Mouse (Mus musculus): ENCODE measurements around the gene Dgcr6.
"Not testable (repeated sequence)": the region's sequence is repeated elsewhere in the genome, so short reads cannot be mapped to it uniquely, and the experiment has no call there.

Dgcr6 gene

GRCm38 (mm10) chr16:18052731-18053202, at the start of gene Dgcr6:
TSS of gene Dgcr6 (plus strand) at chr16:18052860.
- DNase-seq = peak; percentile 88

DNA sequence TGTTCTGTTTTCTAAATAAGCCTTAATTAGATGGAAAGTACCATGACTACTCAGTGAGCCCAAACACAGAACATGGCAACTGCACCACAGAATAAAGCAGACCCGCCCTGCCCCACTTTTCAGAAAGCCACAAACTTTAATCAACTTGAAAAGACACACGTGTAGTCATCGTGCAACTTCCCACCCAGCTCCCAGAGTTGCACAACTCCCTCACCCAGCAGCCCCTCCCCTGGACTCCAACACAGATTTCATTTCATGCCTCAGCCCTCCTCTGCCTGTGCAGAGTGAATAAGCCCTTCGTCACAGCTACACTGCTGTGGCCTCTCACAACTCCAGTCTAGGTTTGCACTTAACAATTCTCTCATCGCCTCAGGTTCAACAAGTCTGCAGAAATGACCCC, 48.1 kb upstream of the Dgcr6 start:
- no peak for DNase-seq

- DNase-seq = no peak
These were observed 45.6 kb upstream of the Dgcr6 start for GRCm38 (mm10) chr16:18007083-18007482.

GRCm38 (mm10) chr16:18011101-18011500, 41.6 kb upstream of the Dgcr6 start:
- no peak for DNase-seq

- not testable (repeated sequence) for DNase-seq
These were observed 36.2 kb upstream of the Dgcr6 start for GRCm38 (mm10) chr16:18016482-18016881.

- DNase-seq = no peak
These were observed 29.7 kb upstream of the Dgcr6 start for GRCm38 (mm10) chr16:18022780-18023557.

DNA sequence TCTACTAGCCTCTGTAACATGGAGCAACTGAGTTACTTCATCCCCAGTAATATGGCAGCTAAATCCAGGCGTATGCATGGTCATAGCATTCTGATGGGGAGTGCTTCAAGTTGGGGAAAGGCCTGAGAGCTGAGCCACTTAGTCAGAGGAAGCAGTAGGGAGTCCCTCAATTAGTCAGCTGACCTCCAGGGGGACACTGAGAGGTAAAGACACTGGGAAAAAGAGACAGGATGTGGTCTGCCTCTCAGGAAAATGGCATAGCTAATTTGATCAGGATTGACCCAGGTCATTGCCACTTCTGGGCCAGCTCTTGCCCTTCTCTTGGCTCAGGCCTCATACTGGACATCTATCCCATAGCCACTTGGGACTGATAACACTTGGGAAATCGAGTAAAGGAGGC, 25.3 kb upstream of the Dgcr6 start:
- no peak for DNase-seq

DNA sequence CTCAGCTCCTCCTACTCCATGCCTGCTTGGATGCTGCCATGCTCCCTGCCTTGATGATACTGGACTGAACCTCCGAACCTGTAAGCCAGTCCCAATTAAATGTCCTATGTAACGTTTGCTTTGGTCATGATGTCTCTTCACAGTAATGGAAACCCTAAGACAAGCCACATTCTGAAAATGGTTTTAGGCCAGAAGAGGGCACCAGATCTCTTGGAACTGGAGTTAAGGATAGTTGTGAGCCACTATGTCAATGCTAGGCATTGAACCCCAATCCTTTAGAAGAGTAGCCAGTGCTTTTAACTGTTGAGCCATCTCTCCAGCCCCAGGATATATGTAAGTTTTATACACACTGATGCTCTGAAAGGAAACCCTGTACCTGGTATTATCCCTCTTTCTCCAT, 20.9 kb upstream of the Dgcr6 start:
- DNase-seq = peak; percentile 27

DNA sequence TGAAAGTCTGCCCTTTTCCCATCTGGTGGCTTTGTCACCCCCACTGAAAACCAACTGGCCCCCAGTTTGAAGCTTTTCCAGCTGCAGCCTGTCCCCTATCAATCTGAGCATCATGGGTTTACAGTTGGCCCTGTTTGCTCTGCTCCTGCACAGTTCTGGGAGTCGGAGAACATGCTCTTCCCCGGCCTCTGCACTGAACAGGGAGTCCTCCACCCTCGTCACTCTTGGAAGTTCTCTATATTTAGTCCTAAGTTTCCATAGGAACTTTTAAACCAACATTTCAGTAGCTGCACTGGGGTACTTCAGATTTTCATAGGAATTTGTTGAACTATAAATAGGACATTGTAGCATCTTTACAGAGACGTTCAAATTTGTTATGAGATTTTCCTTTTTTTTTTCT, 19.4 kb upstream of the Dgcr6 start:
- DNase-seq = no peak

- DNase-seq = no peak
These were observed 18.4 kb upstream of the Dgcr6 start for GRCm38 (mm10) chr16:18034286-18034685.

DNA sequence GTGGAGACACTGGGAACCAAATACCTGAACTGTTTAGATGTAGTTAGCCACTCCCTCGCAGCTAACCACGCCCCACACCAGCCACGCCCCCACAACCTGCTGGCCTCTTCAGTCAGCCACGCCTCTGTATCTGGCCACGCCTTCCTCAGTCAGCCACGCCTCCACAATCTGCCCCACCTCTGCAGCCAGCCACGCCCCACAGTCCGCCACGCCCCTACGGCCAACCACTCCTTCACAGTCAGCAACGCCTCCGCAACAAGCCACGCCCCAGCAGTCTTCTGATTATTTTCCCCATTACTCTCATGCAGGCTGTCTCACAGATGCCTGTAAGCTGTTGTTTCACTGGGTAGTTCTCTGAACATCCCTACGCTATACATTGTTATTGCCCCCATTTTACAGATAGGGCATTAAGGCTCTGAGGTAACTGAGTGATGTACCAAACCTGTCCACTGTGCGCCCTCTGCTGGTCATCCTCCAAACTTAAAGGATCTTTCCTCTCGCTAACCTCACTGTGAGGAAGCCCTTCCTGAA, 16.2 kb upstream of the Dgcr6 start:
- DNase-seq = peak; percentile 61

- no peak for DNase-seq
These were observed 15.6 kb upstream of the Dgcr6 start for GRCm38 (mm10) chr16:18037025-18037424.

DNA sequence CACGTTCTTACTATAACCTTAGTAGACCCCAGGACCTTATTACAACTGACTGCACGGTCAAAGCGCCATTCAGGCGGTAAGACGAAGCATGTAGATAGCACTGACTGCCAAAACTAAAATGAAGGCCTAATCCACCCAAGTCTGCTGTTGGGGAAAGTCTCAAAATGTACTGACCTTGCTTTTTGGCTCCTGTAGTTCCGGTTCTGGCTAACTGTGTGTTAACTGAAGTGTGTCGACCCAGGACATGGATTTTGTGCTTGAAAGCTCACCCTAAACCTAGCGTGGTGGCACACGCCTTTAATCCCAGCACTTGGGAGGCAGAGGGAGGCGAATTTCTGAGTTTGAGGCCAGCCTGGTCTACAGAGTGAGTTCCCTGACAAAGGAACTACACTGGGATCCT, 7.7 kb upstream of the Dgcr6 start:
- DNase-seq = no peak

DNA sequence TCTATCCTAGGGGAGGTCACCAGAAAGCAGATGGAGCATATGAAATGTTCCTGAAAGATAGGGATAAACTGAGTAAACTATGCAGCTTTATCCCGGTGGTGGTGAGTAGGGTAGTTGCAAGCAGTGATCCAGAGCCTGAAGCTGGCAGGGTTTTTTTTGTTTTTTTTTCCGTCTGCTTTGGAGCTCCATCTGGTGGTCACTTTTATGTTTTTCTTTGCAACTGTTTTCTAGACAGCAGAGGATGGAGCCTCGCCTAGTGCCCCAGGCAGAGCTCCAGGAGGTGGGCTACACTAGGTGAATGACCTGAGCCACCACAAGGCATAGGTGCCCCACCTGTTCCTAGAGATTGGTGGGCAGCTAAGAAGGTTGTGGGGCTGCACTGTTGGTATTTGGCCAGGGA, 5.0 kb upstream of the Dgcr6 start:
- peak; percentile 79 for DNase-seq

- no peak for DNase-seq
These were observed 4.6 kb upstream of the Dgcr6 start for GRCm38 (mm10) chr16:18048071-18048470.

GRCm38 (mm10) chr16:18052322-18052721, 338 bp upstream of the Dgcr6 start:
- no peak for DNase-seq

GRCm38 (mm10) chr16:18056215-18056614, 3.6 kb downstream of the Dgcr6 start:
- DNase-seq = no peak

- DNase-seq = no peak
These were observed 5.7 kb downstream of the Dgcr6 start for GRCm38 (mm10) chr16:18058331-18058731.

DNA sequence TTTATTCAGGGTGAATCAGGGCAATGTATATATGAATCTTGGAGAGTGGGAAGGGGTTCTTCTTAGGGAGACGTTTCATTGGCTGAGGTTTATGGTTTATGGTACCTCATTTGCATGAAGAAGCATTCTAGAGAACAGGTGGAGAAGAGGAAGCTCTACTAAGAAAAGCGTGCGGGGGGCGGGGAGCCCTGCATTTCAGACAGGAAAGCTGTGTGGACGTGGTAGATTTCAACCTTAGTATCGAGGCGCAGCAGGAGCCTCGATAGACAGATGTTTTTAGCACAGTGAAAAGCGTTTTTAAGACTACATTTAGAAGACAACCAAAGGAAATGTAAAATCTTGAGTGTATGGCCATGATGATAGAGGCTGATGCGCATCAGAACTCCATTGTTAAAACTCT, 6.6 kb downstream of the Dgcr6 start:
- no peak for DNase-seq

GRCm38 (mm10) chr16:18061201-18061600, 8.5 kb downstream of the Dgcr6 start:
- no peak for DNase-seq

DNA sequence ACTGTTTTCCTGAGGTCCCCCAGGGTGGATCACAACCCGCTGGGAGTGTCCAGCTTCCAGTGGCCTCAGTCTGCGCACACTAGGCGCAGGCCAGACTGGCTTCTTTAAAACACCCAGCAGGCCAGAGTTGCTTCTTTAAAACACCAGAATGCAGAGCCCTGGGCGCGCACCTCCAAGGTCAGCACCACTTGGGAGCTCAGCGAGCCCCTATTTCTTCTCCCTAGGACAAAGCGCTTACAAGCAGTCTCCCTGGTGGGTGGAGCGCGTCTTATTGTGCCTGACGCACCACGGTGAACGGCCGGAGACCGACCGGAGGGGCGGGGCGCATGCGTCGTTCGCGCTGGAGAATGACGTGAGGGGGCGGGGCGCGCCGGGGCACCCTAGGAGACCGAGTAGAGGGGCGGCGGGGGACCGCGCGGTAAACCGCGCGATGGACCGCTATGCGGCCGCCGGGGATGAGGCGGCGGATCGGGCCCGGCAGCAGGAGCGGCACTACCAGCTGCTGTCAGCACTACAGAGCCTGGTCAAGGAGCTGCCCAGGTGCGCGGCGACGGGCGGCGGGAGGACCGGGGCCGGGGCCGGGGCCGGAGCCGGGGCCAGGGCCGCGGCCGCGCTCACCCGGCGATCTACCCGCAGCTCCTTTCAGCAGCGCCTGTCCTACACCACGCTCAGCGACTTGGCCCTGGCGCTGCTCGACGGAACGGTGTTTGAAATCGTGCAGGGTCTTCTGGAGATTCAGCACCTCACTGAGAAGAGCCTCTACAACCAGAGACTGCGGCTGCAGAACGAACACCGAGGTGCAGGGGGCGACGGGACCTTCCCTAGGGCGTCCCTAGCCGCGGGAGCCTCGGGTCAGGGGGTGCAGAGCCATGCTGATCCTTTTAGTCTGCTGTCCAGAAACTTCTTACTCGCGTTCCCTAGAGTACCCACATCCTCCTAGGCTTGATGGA, 13.7 kb downstream of the Dgcr6 start:
- DNase-seq = peak; percentile 97

- no peak for DNase-seq
These were observed 16.2 kb downstream of the Dgcr6 start for GRCm38 (mm10) chr16:18068653-18069376.

DNA sequence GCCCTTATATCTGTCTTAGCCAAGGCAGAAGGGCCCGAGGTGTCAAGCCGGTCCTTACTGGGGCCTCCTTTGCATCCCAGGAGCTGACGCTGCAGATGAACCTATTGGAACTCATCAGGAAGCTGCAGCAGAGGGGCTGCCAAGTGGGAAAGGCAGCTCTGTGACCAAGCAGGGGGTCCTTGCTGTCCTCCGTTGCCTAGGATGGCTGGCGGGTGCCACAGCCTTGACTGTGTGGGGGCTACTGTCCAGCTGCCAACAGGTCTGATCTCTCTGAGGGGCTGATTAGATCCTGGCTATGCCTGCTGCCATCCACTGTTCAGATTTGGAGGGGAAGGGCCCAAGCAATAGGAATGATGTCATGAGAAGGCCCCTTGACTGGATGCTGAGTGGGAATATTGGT, 18.1 kb downstream of the Dgcr6 start:
- no peak for DNase-seq

Data from embryo, embryonic 11 days (tissue).